Mouse (Mus musculus) liver, embryonic 16.5 days (tissue): ENCODE measurements around the gene Syt15. TPM values are rescaled to one million over a fixed set of nuclear protein-coding genes. Genes with fewer than 3 reads are reported as not detected.

Experiments
- ATAC-seq: fragments of 200-750 bp; cut with Nextera tagmentation; 2 replicates; pipeline ENCODE4 v1.8.0; 2017; ENCODE audit warnings: low read depth, mild to moderate bottlenecking, moderate number of reproducible peaks, moderate library complexity
- H3K27ac ChIP-seq: fragments of 300-500 bp; sonication (generic); 2 replicates; pipeline ENCODE4 v1.5.1; 2014; ENCODE audit warnings: mild to moderate bottlenecking, low read length
- H3K27me3 ChIP-seq: fragments of 300-500 bp; sonication (generic); 2 replicates; pipeline ENCODE4 v1.6.1; 2014; ENCODE audit warnings: low read depth, low read length, mixed read lengths; ENCODE audit not compliant: control insufficient read depth, insufficient read depth
- H3K36me3 ChIP-seq: fragments of 300-500 bp; sonication (generic); 2 replicates; pipeline ENCODE4 v1.6.1; 2014; ENCODE audit warnings: mild to moderate bottlenecking; ENCODE audit not compliant: control insufficient read depth, insufficient read depth
- H3K4me1 ChIP-seq: fragments of 300-500 bp; sonication (generic); 2 replicates; pipeline ENCODE4 v1.6.1; 2014; ENCODE audit warnings: low read depth, low read length, mixed read lengths; ENCODE audit not compliant: control insufficient read depth
- H3K4me2 ChIP-seq: fragments of 300-500 bp; sonication (generic); 2 replicates; pipeline ENCODE4 v1.6.1; 2014; ENCODE audit warnings: low read depth, low read length, mixed read lengths
- H3K4me3 ChIP-seq: fragments of 300-500 bp; sonication (generic); 2 replicates; pipeline ENCODE4 v1.5.1; 2014; ENCODE audit warnings: low read depth, mild to moderate bottlenecking, low read length
- H3K9ac ChIP-seq: fragments of 300-500 bp; sonication (generic); 2 replicates; pipeline ENCODE4 v1.6.1; 2014; ENCODE audit warnings: low read depth, low read length
- H3K9me3 ChIP-seq: fragments of 300-500 bp; sonication (generic); replicated peaks from 2 replicates; pipeline ENCODE4 v1.6.1; 2016; ENCODE audit warnings: low read length; ENCODE audit not compliant: control insufficient read depth
- WGBS: fragments of 180-500 bp; shearing (Covaris S2); extraction: QIAGEN DNeasy Blood & Tissue Kit; methylation state at CpG from one replicate; pipeline ENCODE4 v1.1.7; 2014; ENCODE audit not compliant: insufficient replicate concordance; 5-methylcytosine and 5-hydroxymethylcytosine counted together
- polyA plus RNA-seq: library from polyadenylated mRNA; unstranded; fragments of >200 nt; fragmentation: Nextera tagmentation; extraction: Ambion mirVana; gene quantifications from 2 replicates; pipeline ENCODE4 v1.2.1, GENCODE M21; 2015

The Syt15 gene
- polyA plus RNA-seq, 1 experiment from 2014 or later = 0.57 TPM

DNA sequence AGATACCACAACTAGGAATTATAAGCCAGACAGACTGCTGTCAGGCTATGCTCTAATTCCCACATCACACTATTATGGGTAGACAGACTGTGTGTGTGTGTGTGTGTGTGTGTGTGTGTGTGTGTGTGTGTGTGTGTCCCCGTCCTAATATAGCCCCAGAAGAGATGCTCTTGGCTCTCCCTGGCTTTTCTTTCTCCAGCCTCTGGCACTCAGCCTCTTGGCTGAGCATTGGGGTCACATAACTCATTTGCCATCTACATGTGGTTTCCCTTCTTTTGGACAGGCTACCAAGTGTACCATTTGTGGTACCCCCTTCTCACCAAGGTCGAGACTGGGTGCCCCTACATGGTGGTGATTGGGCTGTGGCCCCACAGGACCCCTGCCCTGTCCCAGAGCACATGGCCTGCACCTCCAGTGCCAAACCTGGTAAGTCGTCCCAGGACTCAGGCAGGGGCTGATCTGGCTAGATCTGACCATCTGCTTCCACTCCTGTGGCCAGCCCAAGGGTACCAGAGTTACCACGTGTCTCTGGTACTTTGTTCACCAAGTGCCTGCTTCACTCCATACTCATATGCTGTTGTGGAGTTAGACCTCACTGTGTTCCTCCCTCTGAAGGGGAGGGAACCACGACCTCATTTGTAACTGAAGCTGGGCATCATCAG lies 2.2 kb downstream of the Syt15 start:
- Histone ChIP-seq H3K4me1 (no peaks in the 10 kb centered on the region), H3K4me2 (no peak overlapping the region), H3K9me3 (no peaks in the 10 kb centered on the region), H3K9ac (no peak overlapping the region), H3K27ac (no peak overlapping the region), H3K27me3 (peaks cover 13% of the 10 kb centered on the region), H3K36me3 (no peaks in the 10 kb centered on the region), H3K4me3 (no peak overlapping the region)
- no peak for ATAC-seq
- 40% methylated on average over 5 of the region's 5 CpGs for WGBS

- no peaks in the 10 kb centered on the region for H3K4me1 ChIP-seq
- H3K4me3 ChIP-seq = no peak overlapping the region
- ATAC-seq = no peak
- no peak overlapping the region for H3K27ac ChIP-seq
- no peak overlapping the region for H3K4me2 ChIP-seq
- no peaks in the 10 kb centered on the region for H3K36me3 ChIP-seq
- H3K9me3 ChIP-seq = no peaks in the 10 kb centered on the region
- 56% methylated on average over 5 of the region's 5 CpGs for WGBS
- peaks cover 13% of the 10 kb centered on the region for H3K27me3 ChIP-seq
- no peak overlapping the region for H3K9ac ChIP-seq
Measured at GRCm38 (mm10) chr14:34223362-34223898, 4.0 kb downstream of the Syt15 start.

- Histone ChIP-seq H3K27me3 (no peaks in the 10 kb centered on the region), H3K9me3 (no peaks in the 10 kb centered on the region), H3K4me2 (no peak overlapping the region), H3K36me3 (no peaks in the 10 kb centered on the region), H3K27ac (no peak overlapping the region), H3K9ac (no peak overlapping the region), H3K4me1 (no peaks in the 10 kb centered on the region), H3K4me3 (no peak overlapping the region)
- no peak for ATAC-seq
- 60% methylated on average over 9 of the region's 9 CpGs for WGBS
Measured at GRCm38 (mm10) chr14:34225986-34226385, 6.6 kb downstream of the Syt15 start.

- Histone ChIP-seq H3K27me3 (no peaks in the 10 kb centered on the region), H3K9me3 (no peaks in the 10 kb centered on the region; the same call in 1 of the 2 replicates), H3K27ac (no peak overlapping the region)
Measured at GRCm38 (mm10) chr14:34226566-34226965, 7.2 kb downstream of the Syt15 start.

DNA sequence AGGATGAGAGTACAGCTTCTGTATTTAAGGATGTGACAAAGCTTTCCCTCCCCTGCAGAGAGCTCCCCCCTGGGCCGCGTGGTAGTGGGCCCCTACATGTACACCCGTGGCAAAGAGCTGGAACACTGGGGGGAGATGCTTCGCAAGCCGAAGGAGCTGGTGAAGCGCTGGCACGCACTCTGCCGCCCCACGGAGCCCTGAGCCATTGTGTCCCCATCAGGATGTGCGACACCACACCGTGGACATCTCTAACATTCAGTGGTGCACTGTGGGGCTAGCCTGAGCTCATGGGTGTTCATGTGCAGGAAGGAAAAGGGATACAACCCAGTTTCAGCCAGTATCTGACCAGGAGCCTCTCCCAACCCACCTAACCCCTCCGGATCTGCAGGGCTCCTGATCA lies 8.6 kb downstream of the Syt15 start:
- Histone ChIP-seq H3K4me1 (no peaks in the 10 kb centered on the region), H3K4me2 (no peak overlapping the region), H3K4me3 (no peak overlapping the region), H3K9ac (no peak overlapping the region), H3K36me3 (no peaks in the 10 kb centered on the region; the same call in 1 of the 2 replicates), H3K27me3 (no peaks in the 10 kb centered on the region), H3K27ac (no peak overlapping the region), H3K9me3 (no peaks in the 10 kb centered on the region; the same call in 1 of the 2 replicates)
- WGBS = 58% methylated on average over 12 of the region's 12 CpGs
- no peak for ATAC-seq

More at GRCm38 (mm10) chr14:34226566-34226965, 7.2 kb downstream of the Syt15 start:
- Histone ChIP-seq H3K4me2 (no peak overlapping the region), H3K36me3 (no peaks in the 10 kb centered on the region; the same call in 1 of the 2 replicates), H3K9ac (no peak overlapping the region), H3K4me3 (no peak overlapping the region), H3K4me1 (no peaks in the 10 kb centered on the region)
- WGBS = 55% methylated on average over 4 of the region's 4 CpGs
- no peak for ATAC-seq

DNA sequence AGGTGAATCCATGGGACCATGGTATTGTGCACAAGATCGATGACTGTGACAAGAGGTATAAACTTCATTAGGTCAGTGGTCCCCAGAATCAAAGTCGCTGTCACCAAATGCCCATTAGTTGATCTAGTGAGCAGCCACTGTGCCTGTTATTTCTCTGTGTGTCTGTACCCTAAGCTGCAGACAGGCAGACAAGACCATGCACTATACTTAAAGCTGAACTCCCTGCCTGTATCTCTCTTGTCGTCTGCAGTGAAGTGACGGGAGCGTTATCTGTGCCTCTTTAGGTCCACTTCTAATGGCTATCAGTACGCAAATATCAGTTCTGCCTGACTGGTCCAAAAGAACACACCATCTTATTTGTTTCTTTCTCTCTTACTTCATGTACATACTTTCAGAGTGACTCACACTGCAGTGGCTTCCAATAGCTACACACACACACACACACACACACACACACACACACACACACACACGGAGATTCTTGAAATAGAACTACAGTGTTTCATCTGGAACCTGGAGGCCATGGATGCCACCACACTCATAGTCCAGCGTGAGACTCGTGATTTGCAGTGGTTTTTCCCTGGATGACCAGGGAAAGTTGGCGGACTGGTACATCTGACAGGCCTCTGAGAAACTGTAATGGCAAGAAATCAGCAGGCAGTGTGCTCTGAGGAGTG lies 9.6 kb downstream of the Syt15 start:
- no peaks in the 10 kb centered on the region; the same call in 1 of the 2 replicates for H3K9me3 ChIP-seq
- H3K4me2 ChIP-seq = no peak overlapping the region
- H3K27me3 ChIP-seq = no peaks in the 10 kb centered on the region
- no peak overlapping the region for H3K4me3 ChIP-seq
- H3K4me1 ChIP-seq = no peaks in the 10 kb centered on the region
- no peak overlapping the region for H3K27ac ChIP-seq
- WGBS = 65% methylated on average over 10 of the region's 10 CpGs
- no peak for ATAC-seq
- H3K9ac ChIP-seq = no peak overlapping the region
- H3K36me3 ChIP-seq = no peaks in the 10 kb centered on the region; the same call in 1 of the 2 replicates

DNA sequence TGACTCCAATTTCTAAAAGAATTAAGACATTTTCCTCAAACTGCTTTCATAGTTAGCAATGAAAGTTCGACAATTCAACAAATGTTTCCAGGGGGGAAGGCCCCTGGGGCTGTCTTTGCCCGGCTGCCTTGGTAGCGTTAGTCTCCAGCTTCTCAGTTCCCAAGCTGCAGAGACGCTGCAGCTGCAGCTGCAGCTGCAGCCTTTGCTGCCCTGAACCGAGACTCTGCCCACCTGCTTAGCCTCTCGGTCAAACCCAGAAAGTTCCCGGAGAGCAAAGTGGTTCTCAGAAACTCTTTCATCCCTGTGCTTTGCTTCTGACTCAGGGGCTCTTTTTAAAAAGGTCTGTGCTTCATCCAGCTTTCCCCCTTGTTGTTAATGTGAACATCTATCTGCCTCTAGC lies 12.9 kb downstream of the Syt15 start:
- Histone ChIP-seq H3K27me3 (no peaks in the 10 kb centered on the region), H3K27ac (no peak overlapping the region), H3K9ac (no peak overlapping the region), H3K4me3 (no peak overlapping the region), H3K36me3 (no peaks in the 10 kb centered on the region; the same call in 1 of the 2 replicates), H3K4me2 (no peak overlapping the region), H3K4me1 (peaks cover 2% of the 10 kb centered on the region), H3K9me3 (no peaks in the 10 kb centered on the region; the same call in 1 of the 2 replicates)
- no peak for ATAC-seq
- WGBS = 73% methylated on average over 7 of the region's 7 CpGs

- 67% methylated on average over 9 of the region's 9 CpGs for WGBS
Measured at GRCm38 (mm10) chr14:34232866-34233680, 13.7 kb downstream of the Syt15 start.

More at GRCm38 (mm10) chr14:34232866-34233680, 13.7 kb downstream of the Syt15 start:
- no peak overlapping the region for H3K4me3 ChIP-seq
- H3K9ac ChIP-seq = no peak overlapping the region
- H3K27me3 ChIP-seq = no peaks in the 10 kb centered on the region
- no peak for ATAC-seq
- peaks cover 2% of the 10 kb centered on the region for H3K4me1 ChIP-seq
- no peaks in the 10 kb centered on the region; the same call in 1 of the 2 replicates for H3K9me3 ChIP-seq
- no peak overlapping the region for H3K27ac ChIP-seq
- no peak overlapping the region for H3K4me2 ChIP-seq
- no peaks in the 10 kb centered on the region; the same call in 1 of the 2 replicates for H3K36me3 ChIP-seq
